In the genomic region with DNA sequence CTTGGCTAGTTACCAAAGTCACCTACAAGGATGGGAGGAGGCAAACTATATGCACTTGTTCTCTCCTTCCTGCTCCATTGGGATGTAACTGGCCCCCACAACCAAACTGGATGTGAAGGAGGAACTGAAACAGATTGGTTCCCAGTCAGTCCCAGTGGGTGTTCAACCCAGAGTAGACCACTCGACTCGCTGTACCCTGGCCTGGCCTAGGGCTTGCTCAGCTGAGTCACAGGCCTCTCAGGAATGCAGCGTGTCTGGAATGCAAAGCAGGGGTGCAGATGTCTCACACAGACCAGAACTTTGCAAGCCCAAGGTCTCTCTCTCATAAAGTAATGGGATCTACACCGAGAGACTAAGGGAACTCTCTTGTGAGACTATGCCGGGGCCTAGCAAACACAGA, we compare ENCODE assay signal across 13 mouse cellular contexts. TPM values are rescaled to one million over a fixed set of nuclear protein-coding genes. Genes with fewer than 3 reads are reported as not detected.
DNase-seq lines count a peak whose midpoint lies in the region; ATAC-seq lines count a peak whose summit lies in the region.
"Had no signal": no experiment of that assay in that cellular context is flagged by ENCODE, and none has a peak within 500 bp of the region (broad histone marks: within the 10 kb centered on the region; RNA-seq: fewer than 3 reads in every experiment).

No protein-coding gene starts in this region.

- DNase-seq in heart, postnatal 4 days: peak; percentile 17
- DNase-seq in heart, adult 8-10 months (ENCODE audit: low spot score): no peak
- peak; percentile 65 for DNase-seq in Muller cell, postnatal 12 days (ENCODE audit: inconsistent ontology term)
- peak; percentile 22 for DNase-seq in embryonic facial prominence, embryonic 14.5 days (ENCODE audit: low spot score)
- DNase-seq in kidney, postnatal 4 days: peak; percentile 46 to 63
- no peak for DNase-seq in layer of hippocampus, adult 18-20 months (ENCODE audit: low spot score in 2 of 2)
- DNase-seq: gastrocnemius, postnatal 14 days had no signal

- ATAC-seq in embryonic facial prominence, embryonic 14.5 days (ENCODE audit: low read depth): no peak
- ATAC-seq in activated CD4-positive, CD25-positive, alpha-beta regulatory T cell, adult 4 months: no peak
- no peak for ATAC-seq in hindbrain, embryonic 13.5 days (ENCODE audit: low FRiP score)
- ATAC-seq: forebrain, embryonic 13.5 days had no signal

- H3K36me3 ChIP-seq in embryonic facial prominence, embryonic 14.5 days (ENCODE audit: control insufficient read depth, insufficient read depth, low read length): no peaks in the 10 kb centered on the region
- H3K36me3 ChIP-seq in hindbrain, embryonic 13.5 days: no peaks in the 10 kb centered on the region
- H3K36me3 ChIP-seq: hindbrain, embryonic 15.5 days; neural tube, embryonic 12.5 days had no signal

- no peak overlapping the region for H3K27ac ChIP-seq in embryonic facial prominence, embryonic 14.5 days (replicated peaks; ENCODE audit: low read depth, low read length)
- H3K27ac ChIP-seq in hindbrain, embryonic 13.5 days: no peak overlapping the region
- H3K27ac ChIP-seq: forebrain, embryonic 13.5 days; hindbrain, embryonic 15.5 days; neural tube, embryonic 12.5 days had no signal

- no peak overlapping the region for H3K4me2 ChIP-seq in embryonic facial prominence, embryonic 14.5 days (ENCODE audit: low read depth, low read length)
- H3K4me2 ChIP-seq in hindbrain, embryonic 13.5 days: no peak overlapping the region
- H3K4me2 ChIP-seq: forebrain, embryonic 13.5 days; hindbrain, embryonic 15.5 days; neural tube, embryonic 12.5 days had no signal

- H3K4me1 ChIP-seq in embryonic facial prominence, embryonic 14.5 days (ENCODE audit: control insufficient read depth, insufficient read depth, low read length): peaks cover 14% of the 10 kb centered on the region
- peaks cover 11% of the 10 kb centered on the region for H3K4me1 ChIP-seq in hindbrain, embryonic 13.5 days (replicated peaks)
- H3K4me1 ChIP-seq: forebrain, embryonic 13.5 days; hindbrain, embryonic 15.5 days; neural tube, embryonic 12.5 days had no signal

- WGBS in embryonic facial prominence, embryonic 14.5 days: 62% methylated on average over 5 of the region's 5 CpGs
- WGBS in hindbrain, embryonic 13.5 days: 83% methylated on average over 5 of the region's 5 CpGs

- no peak overlapping the region for H3K9ac ChIP-seq in embryonic facial prominence, embryonic 14.5 days (ENCODE audit: low read depth, low read length)
- no peak overlapping the region for H3K9ac ChIP-seq in hindbrain, embryonic 13.5 days
- H3K9ac ChIP-seq: forebrain, embryonic 13.5 days; hindbrain, embryonic 15.5 days; neural tube, embryonic 12.5 days had no signal

- no peaks in the 10 kb centered on the region for H3K27me3 ChIP-seq in embryonic facial prominence, embryonic 14.5 days (replicated peaks; ENCODE audit: control insufficient read depth, insufficient read depth, low read length)
- no peaks in the 10 kb centered on the region for H3K27me3 ChIP-seq in hindbrain, embryonic 13.5 days
- H3K27me3 ChIP-seq: forebrain, embryonic 13.5 days; hindbrain, embryonic 15.5 days; neural tube, embryonic 12.5 days had no signal

- H3K9me3 ChIP-seq in embryonic facial prominence, embryonic 14.5 days (ENCODE audit: control insufficient read depth, low read length): no peaks in the 10 kb centered on the region
- no peaks in the 10 kb centered on the region for H3K9me3 ChIP-seq in hindbrain, embryonic 13.5 days
- H3K9me3 ChIP-seq: forebrain, embryonic 13.5 days; hindbrain, embryonic 15.5 days; neural tube, embryonic 12.5 days had no signal

- H3K4me3 ChIP-seq in embryonic facial prominence, embryonic 14.5 days (ENCODE audit: low read depth, low read length): no peak overlapping the region
- H3K4me3 ChIP-seq in hindbrain, embryonic 13.5 days: no peak overlapping the region
- H3K4me3 ChIP-seq: forebrain, embryonic 13.5 days; hindbrain, embryonic 15.5 days; left cerebral cortex, adult 2 months; neural tube, embryonic 12.5 days had no signal

RNA-seq across cellular contexts. Expression of gene Map4k3, which starts 27.8 kb away (rescaled TPM):
- total RNA-seq in heart, postnatal 4 days (2021): 10 to 100 TPM; 49.6 to 51.9 TPM
- 10 to 100 TPM; 19.3 to 25.2 (median 22.0) TPM for total RNA-seq in heart, adult 8-10 months (2022)
- 32.8 and 33.8 TPM in 2 replicates for polyA plus RNA-seq in embryonic facial prominence, embryonic 14.5 days (2014; fragmentation: Nextera tagmentation; extraction: Ambion mirVana)
- 1 to 10 TPM; 2.3 to 4.2 TPM for polyA plus RNA-seq in activated CD4-positive, CD25-positive, alpha-beta regulatory T cell, adult 4 months (2017; shearing (Covaris generic))
- polyA plus RNA-seq in hindbrain, embryonic 13.5 days (2015; fragmentation: Nextera tagmentation; extraction: Ambion mirVana): 22.3 and 24.1 TPM in 2 replicates
- total RNA-seq in layer of hippocampus, adult 18-20 months (2021): 10 to 100 TPM; 87.2 to 94.3 TPM

Comparison
In these comparisons a context has a peak if more than half of its experiments do, and no peak if none do; other contexts are left out.
1. DNase-seq: peak in heart, postnatal 4 days (single experiment), Muller cell, postnatal 12 days (single experiment), embryonic facial prominence, embryonic 14.5 days (single experiment) and kidney, postnatal 4 days (2 of 2); none in heart, adult 8-10 months (single experiment) and layer of hippocampus, adult 18-20 months (0 of 2).